Mouse (Mus musculus) left cerebral cortex, postnatal 4 days (tissue): ENCODE measurements around the gene Myh6. TPM values are rescaled to one million over a fixed set of nuclear protein-coding genes. Genes with fewer than 3 reads are reported as not detected.

Experiments used
- DNase-seq: peaks from one replicate; pipeline ENCODE4 v3.0.0-alpha.2; 2022
- intact Hi-C: fragments of 180-260 bp; cut with DNase I; formaldehyde crosslinking; loops from one replicate; pipeline ENCODE4 v1.15.1; 2025
- microRNA-seq: library from miRNA; unstranded; fragments of <30 nt; microRNA quantifications from one replicate; pipeline ENCODE4 v1.2.0, GENCODE M21; 2022
- total RNA-seq, 2 experiments: library from RNA; stranded (reverse); gene quantifications; 2 replicates each; pipeline ENCODE4 v1.2.3; 2021

Gene Myh6
- total RNA-seq, 2 experiments from 2014 or later = 2.7 TPM

DNA sequence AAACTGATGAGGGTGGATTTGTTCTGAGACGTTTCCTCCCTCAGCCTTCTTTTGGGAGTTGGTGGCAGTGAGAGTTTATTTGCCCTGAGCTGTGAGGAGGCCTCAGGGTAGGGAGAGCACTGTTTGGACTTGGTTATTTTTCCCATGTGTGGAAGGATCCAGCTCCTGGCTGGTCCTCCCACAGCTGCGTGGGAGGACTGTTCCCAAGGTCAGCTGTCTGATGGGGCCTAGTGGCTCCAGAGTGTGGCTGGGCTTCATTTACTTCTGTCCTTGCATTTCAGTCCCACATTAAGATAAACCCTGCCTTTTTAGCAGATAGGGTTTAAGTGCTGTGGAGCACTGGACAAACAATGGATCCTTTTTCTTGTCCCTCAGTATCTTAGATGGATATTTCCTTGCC is 69.3 kb downstream of the Myh6 start:
- intact Hi-C loops = no loop called here
- no peak for DNase-seq

DNA sequence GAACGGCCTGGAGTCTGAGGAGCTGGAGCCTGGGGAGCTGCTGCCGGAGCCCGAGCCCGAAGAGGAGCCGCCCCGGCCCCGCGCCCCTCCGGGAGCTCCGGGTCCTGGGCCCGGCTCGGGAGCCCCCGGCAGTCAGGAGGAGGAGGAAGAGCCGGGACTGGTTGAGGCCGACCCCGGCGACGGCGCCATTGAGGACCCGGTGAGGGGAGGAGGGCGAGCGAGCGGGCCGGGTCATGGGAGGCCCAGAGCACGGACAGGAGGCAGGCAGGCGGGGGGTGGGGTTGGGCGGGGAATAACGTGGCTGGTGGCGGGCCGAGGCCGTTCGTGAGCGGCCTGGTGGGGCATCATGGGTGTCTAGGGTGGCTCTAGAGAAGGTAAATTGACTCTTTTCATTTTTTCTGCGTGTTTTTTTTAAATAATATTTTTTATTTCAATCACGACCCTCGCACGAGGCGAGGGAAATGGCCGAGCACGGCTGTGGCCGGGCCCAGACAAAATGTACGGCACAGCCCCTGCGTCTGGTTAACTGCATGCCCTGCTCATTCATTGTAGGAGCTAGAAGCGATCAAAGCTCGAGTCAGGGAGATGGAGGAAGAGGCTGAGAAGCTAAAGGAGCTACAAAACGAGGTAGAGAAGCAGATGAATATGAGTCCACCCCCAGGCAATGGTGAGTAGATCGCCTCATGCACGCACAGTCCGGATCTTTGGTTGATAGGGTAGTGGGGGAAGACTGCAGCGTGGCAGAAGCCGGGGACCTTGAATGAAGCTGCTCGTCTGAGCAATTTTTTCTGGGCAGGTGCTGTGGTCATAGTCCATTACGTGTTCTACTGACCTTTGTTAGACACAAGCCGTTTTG is 72.2 kb downstream of the Myh6 start:
- intact Hi-C loops = no loop called here
- peak; percentile 69 for DNase-seq

- intact Hi-C loops = no loop called here
- DNase-seq = peak; percentile 97
These were observed 73.0 kb downstream of the Myh6 start for GRCm38 (mm10) chr14:54893651-54894181.

- DNase-seq = no peak
- intact Hi-C loops = no loop called here
These were observed 74.5 kb downstream of the Myh6 start, which contains the start of gene Pabpn1 for GRCm38 (mm10) chr14:54892200-54892599. Pabpn1 (plus strand) TSS chr14:54892500.

Small RNA genes lying within 50 kb of the gene (microRNA-seq; reads per million reads assigned to microRNA genes)
- gene Mir208a (2.1 reads per million), gene Mir208b (1.2 reads per million)

Other genes with a start within 250 kb of the Myh6 start
- gene Slc7a8, start 185.0 kb downstream of the Myh6 start, total RNA-seq = 10 to 100 TPM; 33.7 to 36.5 TPM
- gene Rnf212b, start 152.8 kb downstream of the Myh6 start, total RNA-seq = not detected
- 10 to 100 TPM in 1 of 2 experiments, 1 to 10 TPM in 1; 7.9 to 17.0 TPM for gene Homez, start 96.0 kb downstream of the Myh6 start, total RNA-seq
- 10 to 100 TPM; 50.0 to 54.6 TPM for gene Ppp1r3e, start 89.4 kb downstream of the Myh6 start, total RNA-seq
- 10 to 100 TPM; 49.9 to 54.6 TPM for gene Bcl2l2, start 83.5 kb downstream of the Myh6 start, total RNA-seq
- gene Gm20521, start 83.5 kb downstream of the Myh6 start, total RNA-seq = not detected
- gene Pabpn1, start 74.4 kb downstream of the Myh6 start, total RNA-seq = 100 to 1,000 TPM; 325 to 354 TPM
- gene Slc22a17, start 53.8 kb downstream of the Myh6 start, total RNA-seq = 100 to 1,000 TPM; 345 to 405 TPM
- gene Efs, start 40.8 kb downstream of the Myh6 start, total RNA-seq = 10 to 100 TPM; 15.0 to 15.9 TPM
- gene Il25, start 34.2 kb downstream of the Myh6 start, total RNA-seq = not detected
- gene Cmtm5, start 30.7 kb downstream of the Myh6 start, total RNA-seq = 10 to 100 TPM in 1 of 2 experiments, 1 to 10 TPM in 1; 7.5 to 11.1 TPM
- gene Gm17428, start 10.0 kb upstream of the Myh6 start, total RNA-seq = not detected
- gene Myh7, start 27.7 kb upstream of the Myh6 start, total RNA-seq = 1 to 10 TPM; 3.9 to 5.5 TPM
- gene Ngdn, start 48.5 kb upstream of the Myh6 start, total RNA-seq = 10 to 100 TPM; 26.3 to 29.0 TPM
- gene Zfhx2, start 125.4 kb upstream of the Myh6 start, total RNA-seq = 10 to 100 TPM; 28.2 to 29.4 TPM
- 10 to 100 TPM; 34.7 to 35.7 TPM for gene Thtpa, start 127.9 kb upstream of the Myh6 start, total RNA-seq
- gene Ap1g2, start 139.7 kb upstream of the Myh6 start, total RNA-seq = 10 to 100 TPM; 25.8 to 31.4 TPM
- 100 to 1,000 TPM; 366 to 399 TPM for gene Jph4, start 150.0 kb upstream of the Myh6 start, total RNA-seq